Mouse (Mus musculus): ENCODE results near the gene Lag3.

- TF ChIP-seq CTCF (IDR thresholded peaks at IDR 0.05), result no peak
- no peak for TF ChIP-seq EP300 (IDR thresholded peaks at IDR 0.05)
Observed at GRCm38 (mm10) chr6:124861802-124862201, 49.7 kb downstream of the Lag3 start.

All from lung, postnatal 0 days (tissue).